Mouse (Mus musculus) kidney, adult 2 months (tissue): ENCODE measurements around the gene Apol9a. TPM values are rescaled to one million over a fixed set of nuclear protein-coding genes. Genes with fewer than 3 reads are reported as not detected.

Experiments used
- DNase-seq: peaks from one replicate; pipeline ENCODE4 v3.0.0; 2021
- H3K27ac ChIP-seq: fragments of 200-500 bp; 2 replicates; pipeline ENCODE4 v1.5.1; 2012; ENCODE audit warnings: low read depth, low read length, control low read depth, inconsistent platforms; ENCODE audit not compliant: insufficient read depth
- H3K27me3 ChIP-seq: fragments of 200-500 bp; replicated peaks from 2 replicates; pipeline ENCODE4 v1.6.1; 2012; ENCODE audit warnings: mild to moderate bottlenecking, moderate library complexity, low read length, inconsistent platforms; ENCODE audit not compliant: control insufficient read depth, insufficient read depth
- H3K36me3 ChIP-seq: fragments of 200-500 bp; 2 replicates; pipeline ENCODE4 v1.6.1; 2012; ENCODE audit warnings: mild to moderate bottlenecking, moderate library complexity, low read length, inconsistent platforms; ENCODE audit not compliant: control insufficient read depth, insufficient read depth
- H3K4me1 ChIP-seq: fragments of 200-500 bp; 2 replicates; pipeline ENCODE4 v1.6.1; 2011; ENCODE audit warnings: low read length; ENCODE audit not compliant: control insufficient read depth, insufficient read depth
- H3K4me3 ChIP-seq: fragments of 200-500 bp; 2 replicates; pipeline ENCODE4 v1.5.1; 2011; ENCODE audit warnings: mild to moderate bottlenecking, low read depth, low read length, control low read depth; ENCODE audit not compliant: insufficient read depth
- CTCF ChIP-seq: fragments of 200-500 bp; conservative IDR thresholded peaks from 2 replicates; pipeline ENCODE4 v1.5.1; 2011; ENCODE audit warnings: low read depth, mild to moderate bottlenecking, control low read depth, low read length, moderate library complexity, mixed read lengths; ENCODE audit not compliant: insufficient read depth, insufficient read length
- POLR2A ChIP-seq: fragments of 200-500 bp; IDR thresholded peaks from one replicate; pipeline ENCODE4 v1.6.1; 2011; ENCODE audit warnings: low read depth, low read length, control low read depth
- WGBS: fragments of 180-500 bp; shearing (Covaris S2); methylation state at CpG from one replicate; pipeline ENCODE4 v1.1.7; 2018; 5-methylcytosine and 5-hydroxymethylcytosine counted together
- polyA plus RNA-seq: library from polyadenylated mRNA; depleted of rRNA; stranded (reverse); fragments of >200 nt; gene quantifications from 2 replicates; pipeline ENCODE4 v1.2.3, GENCODE M21; 2012

Apol9a gene
- polyA plus RNA-seq, 1 experiment = 1.5 TPM

- 0 out of 2 replicates have a peak overlapping the region, but pooled peaks have one; percentile 20 for H3K27ac ChIP-seq
- H3K4me1 ChIP-seq = no peaks in the 10 kb centered on the region; the same call in 1 of the 2 replicates
- no peak overlapping the region for H3K4me3 ChIP-seq
- DNase-seq = no peak
- 46% methylated on average over 6 of the region's 6 CpGs for WGBS
- no peaks in the 10 kb centered on the region for H3K27me3 ChIP-seq
- no peaks in the 10 kb centered on the region for H3K36me3 ChIP-seq
- TF ChIP-seq POLR2A (no peak), CTCF (no peak)
Measured at GRCm38 (mm10) chr15:77363578-77363977, 47.4 kb downstream of the Apol9a start.

DNA sequence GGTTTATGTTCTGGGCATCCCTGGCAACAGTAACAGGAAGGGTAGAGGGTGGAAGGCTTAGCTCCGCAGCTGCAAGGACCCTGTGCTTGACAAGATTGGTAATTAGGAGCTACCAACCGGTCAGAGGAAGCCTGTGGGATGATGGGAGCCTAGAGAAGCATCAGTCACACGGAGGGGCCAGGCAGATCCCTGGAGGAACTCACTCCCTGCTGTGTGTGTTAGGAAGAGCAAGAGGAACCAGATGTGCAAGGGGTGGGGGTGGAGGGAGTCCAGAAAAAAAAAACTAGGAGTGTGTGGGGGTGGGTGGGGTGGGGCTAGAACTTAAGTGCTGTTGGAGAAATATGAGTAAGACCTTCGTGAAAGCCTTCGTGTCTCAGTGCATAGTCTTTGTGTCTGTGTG lies 48.0 kb downstream of the Apol9a start:
- 36% methylated on average over 5 of the region's 5 CpGs for WGBS
- TF ChIP-seq CTCF (no peak), POLR2A (no peak)
- Histone ChIP-seq H3K27me3 (no peaks in the 10 kb centered on the region), H3K4me3 (no peak overlapping the region), H3K36me3 (no peaks in the 10 kb centered on the region), H3K27ac (no peak overlapping the region), H3K4me1 (no peaks in the 10 kb centered on the region; the same call in 1 of the 2 replicates)
- DNase-seq = no peak

DNA sequence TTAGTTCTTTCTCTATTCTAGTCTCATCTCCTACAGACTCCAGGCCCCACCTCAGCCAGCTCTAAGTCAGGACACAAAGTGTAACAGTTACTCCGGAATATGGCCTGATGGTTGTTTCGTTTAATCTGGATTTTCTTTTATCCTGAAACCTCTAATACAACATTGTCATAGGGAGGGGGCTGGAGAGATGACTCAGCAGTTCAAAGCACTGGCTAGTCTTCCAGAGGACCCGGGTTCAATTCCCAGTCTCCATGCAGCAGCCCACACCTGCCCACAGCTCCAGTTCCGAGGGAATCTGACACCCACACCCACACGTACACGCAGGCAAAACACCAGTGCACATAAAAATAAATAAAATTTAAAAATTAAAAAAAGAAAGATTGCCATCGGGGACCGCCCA lies 51.0 kb downstream of the Apol9a start:
- Histone ChIP-seq H3K4me3 (no peak overlapping the region), H3K36me3 (no peaks in the 10 kb centered on the region), H3K27ac (peak overlapping the region; percentile 57), H3K4me1 (0 out of 2 replicates have a peak, but pooled peaks cover under 1% of the 10 kb centered on the region), H3K27me3 (no peaks in the 10 kb centered on the region)
- DNase-seq = no peak
- WGBS = 89% methylated on average over 8 of the region's 8 CpGs
- no peak for TF ChIP-seq POLR2A
- no peak for TF ChIP-seq CTCF

DNA sequence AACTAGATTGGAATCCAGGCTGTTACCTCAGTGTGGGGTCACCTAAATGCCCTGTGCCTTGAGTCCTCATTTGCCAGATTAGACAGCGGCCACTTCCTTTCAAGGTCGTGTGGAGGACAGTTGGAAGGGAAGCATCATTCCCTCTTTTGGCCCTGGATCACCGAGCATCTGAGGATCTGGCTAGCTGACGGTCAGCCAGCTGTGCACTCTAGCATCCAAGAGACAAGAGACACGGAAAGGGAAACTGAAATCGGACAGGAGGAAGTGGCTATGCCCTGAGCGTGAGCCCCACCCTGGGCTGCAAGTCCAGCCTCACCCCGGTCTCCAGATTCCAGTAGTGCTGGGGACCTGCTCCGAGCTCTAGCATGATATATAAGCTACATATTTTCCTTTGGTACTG lies 51.4 kb downstream of the Apol9a start:
- no peak overlapping the region for H3K4me3 ChIP-seq
- WGBS = 65% methylated on average over 9 of the region's 9 CpGs
- TF ChIP-seq CTCF (no peak), POLR2A (no peak)
- DNase-seq = peak; percentile 82
- no peaks in the 10 kb centered on the region for H3K36me3 ChIP-seq
- H3K27me3 ChIP-seq = no peaks in the 10 kb centered on the region
- peak overlapping the region; percentile 57 for H3K27ac ChIP-seq
- H3K4me1 ChIP-seq = 0 out of 2 replicates have a peak, but pooled peaks cover 4% of the 10 kb centered on the region

DNA sequence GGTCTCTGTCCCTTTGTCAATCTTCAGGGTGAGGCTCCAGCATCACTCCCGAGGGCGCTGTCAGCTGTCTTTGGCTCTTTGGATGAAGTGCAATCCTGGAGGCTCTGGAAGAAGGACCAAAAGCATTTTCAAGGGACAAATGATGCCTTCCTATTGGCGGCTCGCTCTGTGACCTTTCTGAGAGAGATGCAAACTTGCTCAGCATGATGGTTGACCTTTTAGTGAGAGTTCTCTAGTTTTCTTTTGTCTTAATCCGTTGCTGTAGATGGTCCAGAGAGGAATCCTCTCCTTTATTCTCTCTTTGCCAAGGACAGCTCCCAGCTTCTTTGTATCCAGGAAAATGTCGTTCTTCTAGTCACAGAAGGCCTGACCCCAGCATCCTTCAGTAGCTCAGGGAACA lies 51.9 kb downstream of the Apol9a start:
- Histone ChIP-seq H3K27me3 (no peaks in the 10 kb centered on the region), H3K4me3 (peak overlapping the region; percentile 8; the same call in 1 of the 2 replicates), H3K36me3 (no peaks in the 10 kb centered on the region), H3K27ac (peak overlapping the region; percentile 14), H3K4me1 (0 out of 2 replicates have a peak, but pooled peaks cover 4% of the 10 kb centered on the region)
- no peak for TF ChIP-seq POLR2A
- no peak for DNase-seq
- 37% methylated on average over 6 of the region's 6 CpGs for WGBS

DNA sequence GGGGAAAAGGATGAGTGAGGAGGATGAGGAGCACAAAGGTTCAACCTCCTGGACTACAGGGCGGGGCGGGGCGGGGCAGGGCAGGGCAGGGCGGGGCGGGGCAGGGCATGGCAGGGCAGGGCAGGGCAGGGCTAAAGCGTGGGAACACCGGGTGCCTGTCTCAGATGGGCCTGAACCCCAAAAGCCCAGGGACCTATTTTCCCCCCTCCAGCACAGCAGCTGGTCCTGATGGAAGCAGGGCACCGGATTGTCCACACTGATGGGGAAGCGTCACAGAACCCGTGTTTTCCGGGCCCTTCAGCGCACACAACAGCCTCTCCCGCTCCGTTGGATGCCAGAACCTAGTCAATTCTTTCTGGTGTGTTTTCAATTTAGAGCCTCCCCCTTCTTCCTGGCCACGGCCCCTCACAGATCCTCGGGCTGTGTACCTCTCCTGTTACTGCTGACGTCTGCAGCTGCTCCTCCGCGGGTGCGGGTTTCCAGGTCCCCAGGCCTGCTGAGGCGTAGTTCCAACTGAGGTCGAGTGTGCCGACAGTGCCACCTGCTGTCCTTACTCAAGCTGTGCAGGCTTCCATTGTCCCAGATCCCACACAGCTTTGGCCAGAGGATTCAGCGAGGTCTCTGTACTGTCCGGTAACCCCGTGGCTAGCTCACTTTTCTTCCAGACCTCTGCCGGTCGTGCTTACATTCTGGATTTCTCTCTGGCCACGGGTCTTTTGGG lies 52.5 kb downstream of the Apol9a start:
- DNase-seq = peak; percentile 92
- no peaks in the 10 kb centered on the region for H3K27me3 ChIP-seq
- WGBS = 12% methylated on average over 27 of the region's 29 CpGs
- H3K36me3 ChIP-seq = no peaks in the 10 kb centered on the region
- 0 out of 2 replicates have a peak, but pooled peaks cover 4% of the 10 kb centered on the region for H3K4me1 ChIP-seq
- TF ChIP-seq CTCF = peak; percentile 99
- no peak for TF ChIP-seq POLR2A
- H3K27ac ChIP-seq = peak overlapping the region; percentile 14; the same call in 1 of the 2 replicates
- H3K4me3 ChIP-seq = peak overlapping the region; percentile 8; the same call in 1 of the 2 replicates

DNA sequence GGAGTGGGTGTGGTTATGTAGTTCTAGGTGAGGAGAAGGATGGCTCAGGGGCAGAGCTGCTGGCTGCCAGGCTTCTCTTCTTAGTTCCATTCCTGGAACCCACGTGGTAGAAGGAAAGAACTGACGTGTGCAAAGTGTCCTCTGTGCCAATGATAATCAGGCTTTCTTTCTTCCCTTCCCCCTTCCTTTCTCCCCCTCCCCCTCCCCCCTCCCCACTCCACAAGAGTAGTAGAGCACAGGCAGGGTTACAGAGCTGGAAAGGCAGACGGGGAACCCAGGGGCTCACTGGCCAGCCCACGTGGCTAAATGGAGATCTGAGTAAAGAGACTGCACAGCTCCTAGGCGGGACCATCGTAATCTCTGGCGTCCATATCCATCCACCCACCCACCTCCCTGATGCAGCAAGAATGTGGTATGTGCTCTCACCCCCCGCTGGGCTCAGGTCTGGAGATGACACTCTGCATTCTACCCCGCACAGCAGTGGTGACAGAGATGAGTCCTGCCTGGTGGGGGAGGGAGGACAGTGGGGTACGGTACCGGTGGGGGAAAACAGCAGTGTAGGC lies 54.6 kb downstream of the Apol9a start:
- DNase-seq = no peak
- no peak overlapping the region for H3K27ac ChIP-seq
- 0 out of 2 replicates have a peak, but pooled peaks cover 4% of the 10 kb centered on the region for H3K4me1 ChIP-seq
- TF ChIP-seq POLR2A (no peak), CTCF (no peak)
- no peaks in the 10 kb centered on the region for H3K27me3 ChIP-seq
- no peak overlapping the region for H3K4me3 ChIP-seq
- WGBS = 32% methylated on average over 11 of the region's 11 CpGs
- H3K36me3 ChIP-seq = no peaks in the 10 kb centered on the region
